Mouse (Mus musculus) lung, postnatal 36 days (tissue): Measurements from ENCODE around the gene Dph5.

Experiments used
- DNase-seq: peaks from one replicate; pipeline ENCODE4 v3.0.0; 2022; ENCODE audit warnings: mixed read lengths

Gene Dph5

DNA sequence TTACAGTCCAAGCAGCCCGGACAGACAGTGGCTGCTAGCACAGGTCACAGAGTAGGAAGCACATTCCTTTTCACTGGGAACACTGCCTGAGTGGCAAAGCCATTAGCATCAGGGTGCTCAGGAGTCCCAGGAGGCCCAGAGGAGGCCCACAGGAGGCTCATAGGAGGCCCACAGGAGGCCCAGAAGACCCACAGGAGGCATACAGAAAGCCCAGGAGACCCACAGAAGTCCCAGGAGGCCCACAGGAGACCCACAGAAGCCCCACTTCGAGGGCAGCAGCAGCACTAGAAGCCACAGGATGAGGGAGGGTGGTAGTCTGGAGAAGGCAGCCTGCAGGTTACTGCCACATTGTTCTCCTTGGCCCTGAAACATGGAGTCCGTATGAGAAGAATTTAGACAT lies 65.5 kb downstream of the Dph5 start:
- no peak for DNase-seq

DNA sequence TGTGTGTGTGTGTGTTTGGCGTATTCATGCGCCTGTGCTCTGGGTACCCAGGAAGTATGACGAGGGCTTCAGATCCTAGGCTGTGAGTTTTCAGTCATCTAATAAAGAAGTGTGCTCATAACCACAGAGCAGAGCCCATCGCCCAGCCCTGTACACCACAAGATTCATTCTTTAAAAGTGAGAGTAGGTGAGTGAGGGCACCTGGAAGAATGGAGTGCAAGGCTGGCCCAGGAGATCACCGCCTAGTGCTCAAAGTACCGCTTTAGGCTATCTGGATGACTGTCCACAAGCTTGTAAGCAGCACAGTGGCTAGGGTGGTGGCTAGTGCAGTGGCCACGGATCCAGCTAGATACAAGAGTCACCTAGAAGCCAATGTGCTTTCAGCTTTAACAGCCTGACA lies 69.6 kb downstream of the Dph5 start:
- no peak for DNase-seq

DNA sequence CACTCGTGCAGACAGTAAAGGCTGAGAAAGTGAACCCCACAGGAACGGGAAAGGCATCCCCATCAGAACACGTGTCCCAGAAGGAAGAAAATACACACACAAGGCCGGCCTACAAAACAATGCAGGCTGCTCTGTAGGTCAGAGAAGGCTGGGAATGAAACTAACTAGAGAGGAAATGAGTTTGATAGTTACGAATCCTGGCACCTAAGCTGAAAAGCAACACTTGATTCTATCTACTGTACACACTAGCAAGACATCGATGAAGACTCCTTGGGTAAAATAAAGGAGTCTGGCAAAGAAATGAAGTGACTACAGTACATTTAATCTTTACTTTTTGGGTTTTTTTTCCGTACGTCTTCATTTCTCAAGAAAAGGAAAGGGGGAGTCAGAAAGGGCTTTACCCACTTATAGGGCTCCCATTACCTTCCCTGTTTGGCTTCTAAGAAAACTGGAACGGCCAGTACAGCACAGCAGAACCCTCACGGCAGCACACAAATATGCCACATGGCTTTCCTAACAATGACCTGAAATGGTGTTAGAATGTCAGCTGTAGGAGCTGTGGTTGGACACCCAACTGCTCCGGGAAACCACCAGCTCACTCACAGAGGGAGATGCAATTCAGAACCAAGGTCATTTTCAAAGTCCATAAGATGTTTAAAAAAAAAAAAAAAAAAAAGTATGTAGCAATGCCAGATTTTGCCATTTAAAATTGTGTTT lies 73.8 kb downstream of the Dph5 start:
- DNase-seq = no peak

DNA sequence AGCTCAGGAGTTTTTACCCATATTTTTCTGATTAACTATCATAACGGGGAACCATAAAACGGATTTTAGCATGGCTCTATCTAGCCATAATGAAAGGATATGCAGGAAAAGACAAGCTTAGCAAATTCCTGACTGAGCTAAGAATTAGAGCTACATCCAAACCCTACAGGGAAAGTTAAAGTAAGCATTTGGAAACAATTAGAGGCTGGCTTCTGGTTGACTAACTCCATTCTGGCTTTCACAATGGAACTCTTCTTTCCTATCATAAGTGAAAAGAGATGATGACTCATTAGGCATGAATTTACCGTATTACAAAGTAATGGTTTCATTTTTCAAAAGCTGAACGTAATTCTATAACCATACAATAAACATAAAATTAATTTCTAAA lies 74.4 kb downstream of the Dph5 start:
- DNase-seq = no peak

DNA sequence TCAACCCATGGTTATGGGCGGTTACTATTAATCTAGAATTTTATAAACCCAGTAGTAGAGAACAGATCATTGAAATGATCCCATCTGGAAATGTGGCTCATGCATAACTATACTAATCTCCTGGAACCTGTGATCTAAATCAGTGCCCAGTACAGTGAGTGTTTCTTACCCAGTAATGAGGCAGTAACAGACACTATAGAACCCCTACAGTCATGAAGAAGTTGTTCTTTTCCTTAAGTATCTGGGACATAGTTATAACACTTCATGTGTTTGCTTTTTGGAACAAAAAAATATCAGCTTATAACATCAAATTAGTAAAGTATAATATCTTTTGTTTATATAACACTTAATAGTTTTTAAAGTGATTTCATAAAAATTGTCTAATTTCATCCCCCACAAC lies 76.0 kb downstream of the Dph5 start:
- DNase-seq = no peak

DNA sequence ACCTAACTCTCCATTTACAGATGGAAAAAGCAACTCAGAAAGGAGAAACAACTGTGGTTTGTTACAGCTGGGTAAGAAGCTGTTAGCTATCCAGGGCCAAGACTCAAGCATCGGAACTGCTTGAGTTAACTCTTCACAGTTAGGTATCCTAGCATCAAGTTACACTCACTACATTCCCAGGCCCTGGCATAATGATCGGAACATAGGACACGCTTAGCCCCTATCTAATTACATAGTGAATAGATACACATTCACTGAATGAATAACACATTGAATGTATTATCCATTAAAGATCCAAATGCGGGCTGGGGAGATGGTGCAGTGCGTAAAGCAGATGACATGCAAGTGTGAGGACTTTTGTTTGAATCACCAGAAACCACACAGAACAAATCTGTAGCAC lies 76.4 kb downstream of the Dph5 start:
- DNase-seq = no peak

DNA sequence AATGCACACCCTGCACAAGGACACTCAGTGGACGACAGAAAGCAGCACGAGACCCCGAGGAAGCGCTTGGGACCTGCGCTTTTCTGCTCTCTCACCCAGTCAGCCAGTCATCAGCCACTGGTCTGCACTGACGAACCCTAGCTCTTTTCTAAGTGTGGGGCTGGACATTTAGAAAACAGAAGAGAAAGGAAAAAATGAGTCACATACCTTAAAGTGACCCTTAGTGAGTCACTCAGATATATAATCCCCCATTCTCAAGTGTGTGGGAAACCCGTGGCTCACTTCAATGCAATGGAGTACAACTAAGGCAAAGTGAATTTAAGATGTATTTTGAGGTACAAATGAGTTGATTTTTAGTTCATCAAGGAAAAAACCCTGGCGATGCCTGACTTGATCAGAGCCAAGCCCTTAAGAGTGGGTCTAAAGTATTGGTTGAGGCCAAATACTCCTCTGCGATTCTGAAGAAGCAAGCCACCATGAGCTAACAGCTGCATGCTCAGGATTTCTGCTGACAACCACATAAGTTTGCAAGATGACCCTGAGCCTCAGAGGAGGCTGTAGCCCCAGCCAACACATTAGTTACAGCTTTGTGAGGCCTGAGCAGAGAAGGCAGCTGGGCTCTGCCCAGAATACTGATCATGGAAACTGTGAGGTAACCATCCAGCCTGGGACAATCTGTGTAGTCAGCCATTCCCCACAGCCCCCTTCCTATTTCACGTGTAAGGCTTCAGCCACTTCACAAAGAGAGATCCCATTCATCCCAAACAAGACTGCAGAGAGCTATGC lies 81.3 kb downstream of the Dph5 start:
- no peak for DNase-seq

DNA sequence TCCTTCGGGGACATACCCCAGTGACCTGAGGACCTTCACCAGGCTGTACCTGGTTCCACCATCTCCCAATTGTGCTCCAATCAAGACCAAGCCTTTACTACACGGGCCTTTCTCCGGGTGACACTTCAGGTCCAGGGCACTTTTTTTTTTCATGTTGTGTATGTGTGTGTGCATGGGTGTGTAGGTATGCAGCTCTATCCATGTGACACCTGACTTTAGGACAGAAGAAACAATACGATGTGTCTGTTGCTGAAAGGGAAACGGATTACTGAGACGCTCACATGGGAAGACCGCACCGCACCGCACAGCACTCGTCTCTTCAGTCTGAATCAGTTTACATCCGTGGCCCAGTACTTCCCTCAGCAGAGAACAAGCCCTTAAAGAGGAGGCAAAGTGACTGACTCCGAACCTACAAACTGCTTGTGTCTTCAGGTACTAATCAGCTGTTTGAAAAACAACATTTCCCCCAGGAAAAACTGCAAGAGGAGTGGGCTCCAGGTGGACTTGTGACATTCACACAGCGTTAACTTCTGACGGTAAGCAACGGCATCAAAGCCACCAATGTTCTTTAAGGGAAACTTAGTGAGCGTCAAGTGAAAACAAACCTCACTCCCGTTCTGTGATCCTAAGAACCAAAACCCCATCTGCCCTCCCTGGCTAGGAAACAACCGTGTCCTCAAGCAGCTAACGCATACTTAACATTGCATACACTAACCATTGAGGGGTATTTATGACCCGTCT lies 83.6 kb downstream of the Dph5 start:
- DNase-seq = no peak

DNA sequence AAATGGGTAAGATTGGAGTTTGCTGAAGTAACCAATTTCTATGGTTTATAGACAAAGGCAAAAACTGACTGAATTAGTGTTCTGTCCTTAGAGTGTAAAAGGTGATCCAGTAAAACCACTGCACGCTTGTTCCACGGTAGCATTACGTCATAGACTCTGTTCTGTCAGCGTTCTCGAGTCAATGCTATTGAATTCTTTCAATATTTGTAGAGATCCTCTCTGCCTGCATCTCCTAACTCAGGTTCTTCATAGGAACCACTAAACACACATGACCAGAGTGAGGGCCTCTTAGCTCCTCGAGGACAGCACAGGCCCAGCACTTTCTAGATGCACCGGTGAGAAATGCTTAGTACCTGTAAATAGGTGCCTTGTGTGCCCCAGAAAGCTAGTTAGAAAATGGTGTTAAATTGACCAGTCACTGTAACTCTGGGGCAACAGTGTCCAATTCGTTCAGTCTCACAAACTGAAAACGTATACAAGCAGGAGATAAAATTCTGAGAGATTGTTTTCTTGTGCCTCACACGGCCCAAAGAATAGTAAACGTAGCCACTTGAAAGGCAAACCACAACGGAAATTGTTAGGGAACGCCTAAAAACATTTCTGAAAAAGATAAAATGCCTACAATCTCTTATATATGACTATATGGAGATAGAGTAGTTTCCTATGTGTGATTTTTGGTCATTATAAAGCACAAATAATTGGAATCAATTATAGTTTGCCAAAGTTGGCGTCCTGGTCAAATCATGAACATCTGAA lies 84.4 kb downstream of the Dph5 start:
- no peak for DNase-seq

DNA sequence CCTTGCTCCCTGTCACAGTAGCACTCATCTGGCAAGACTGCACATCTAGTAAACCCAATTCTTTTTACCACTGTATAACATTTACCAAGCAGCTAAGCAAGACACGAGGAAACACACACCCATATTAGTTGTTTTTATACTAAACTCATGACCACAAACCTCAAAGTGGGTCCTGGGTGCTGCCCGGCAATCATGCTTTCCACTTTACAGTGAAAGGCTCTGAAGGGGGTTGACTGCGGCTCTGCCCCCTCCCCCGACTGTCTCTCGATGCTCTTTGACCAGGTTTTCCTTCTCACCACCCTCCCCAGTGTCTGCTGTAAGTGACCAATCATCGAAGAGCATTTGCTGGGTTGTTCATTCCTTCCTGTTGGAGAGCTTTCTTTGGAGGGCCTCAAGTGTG lies 86.6 kb downstream of the Dph5 start:
- DNase-seq = peak; percentile 7

DNA sequence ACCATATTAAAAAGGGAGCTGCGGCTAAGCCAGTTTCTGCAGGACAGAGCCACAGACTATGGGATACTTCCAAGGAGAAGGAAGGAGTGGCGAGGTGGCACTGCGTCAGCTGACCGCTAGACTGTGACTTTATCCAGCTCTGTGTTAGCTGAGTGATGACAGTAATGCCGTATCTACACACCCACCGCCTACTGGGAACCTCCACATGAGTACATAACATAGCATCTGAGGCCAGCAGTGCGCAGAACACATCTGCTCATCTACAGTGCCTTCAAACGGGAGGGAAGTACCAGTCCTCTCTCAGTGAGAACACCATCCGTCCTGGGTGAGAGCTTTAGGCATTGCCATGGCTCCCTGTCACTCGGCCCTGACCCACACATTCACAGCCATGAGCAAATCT lies 87.4 kb downstream of the Dph5 start:
- DNase-seq = no peak

DNA sequence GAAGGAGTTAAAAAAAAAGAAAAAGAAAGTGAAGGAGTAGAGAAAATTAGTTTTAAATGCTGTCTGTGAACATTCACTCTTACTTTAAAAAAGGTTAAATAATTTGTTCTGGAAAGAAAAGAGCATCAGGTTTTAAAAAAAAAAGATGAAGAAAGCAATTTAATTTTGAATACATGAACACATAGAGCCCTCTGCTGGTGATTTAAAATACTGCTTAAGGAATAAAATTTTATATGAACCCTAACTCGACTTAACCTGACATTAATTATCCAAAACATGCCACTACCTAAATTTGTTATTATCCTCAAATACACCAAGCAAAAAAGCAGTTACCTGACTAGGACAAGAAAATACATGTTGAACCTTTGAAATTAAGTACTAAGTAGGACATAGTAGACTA lies 91.4 kb downstream of the Dph5 start:
- DNase-seq = no peak

DNA sequence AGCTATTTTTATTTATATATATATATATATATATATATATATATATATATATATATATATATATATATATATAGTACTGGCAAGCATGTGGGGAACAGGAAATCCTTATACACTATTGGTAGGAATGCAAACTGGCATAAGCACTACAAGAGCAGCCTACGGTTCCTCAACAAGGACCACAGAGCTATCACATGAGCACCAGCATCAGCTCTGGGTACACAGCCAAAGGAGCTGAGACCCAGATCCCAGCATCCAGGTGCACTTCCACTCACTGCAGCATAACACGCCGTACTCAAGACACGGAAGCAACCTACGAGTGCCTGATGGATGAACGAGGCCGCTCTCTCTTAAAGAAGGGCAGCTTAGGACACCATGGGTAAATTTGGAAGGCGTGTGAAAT lies 95.6 kb downstream of the Dph5 start:
- no peak for DNase-seq
